Mouse (Mus musculus) lung, adult 2 months (tissue): ENCODE data around the gene Ccdc106.

Source experiments
- CTCF ChIP-seq: fragments of 200-500 bp; IDR thresholded peaks from 2 replicates; pipeline ENCODE4 v1.5.1; 2011; ENCODE audit warnings: mild to moderate bottlenecking, low read length, control low read depth; ENCODE audit not compliant: insufficient read depth
- POLR2A ChIP-seq: fragments of 200-500 bp; IDR thresholded peaks from 2 replicates; pipeline ENCODE4 v1.6.1; 2011; ENCODE audit warnings: low read depth, mild to moderate bottlenecking, control low read depth, low read length, borderline replicate concordance; ENCODE audit errors: extremely low read depth

- TF ChIP-seq CTCF (no peak), POLR2A (no peak)
Observed at GRCm38 (mm10) chr7:5083325-5084105, 63.2 kb downstream of the Ccdc106 start.
